Mouse (Mus musculus): ENCODE measurements around the gene Hivep2. TPM values are rescaled to one million over a fixed set of nuclear protein-coding genes. Genes with fewer than 3 reads are reported as not detected.

The Hivep2 gene
- polyA plus RNA-seq, 2 experiments = 12.1 to 12.9 TPM

GRCm38 (mm10) chr10:14075767-14076166 lies 109.9 kb downstream of the Hivep2 start:
- Histone ChIP-seq H3K4me1 (ENCODE audit: control insufficient read depth, insufficient read depth, low read length) (no peaks in the 10 kb centered on the region), H3K4me3 (replicated peaks; ENCODE audit: low read length) (no peak overlapping the region), H3K27me3 (ENCODE audit: control insufficient read depth, insufficient read depth, low read length) (no peaks in the 10 kb centered on the region), H3K4me2 (replicated peaks; ENCODE audit: low read depth, low read length, severe bottlenecking) (no peak overlapping the region), H3K9ac (ENCODE audit: low read depth, low read length, severe bottlenecking) (no peak overlapping the region), H3K36me3 (ENCODE audit: control insufficient read depth, insufficient read depth, low read length) (no peaks in the 10 kb centered on the region), H3K9me3 (ENCODE audit: control insufficient read depth, low read length) (no peaks in the 10 kb centered on the region), H3K27ac (replicated peaks; ENCODE audit: low read depth, low read length) (no peak overlapping the region)
- ATAC-seq (ENCODE audit: low FRiP score, low read depth) = no peak
- 78% methylated on average over 5 of the region's 5 CpGs for WGBS
- no peak for DNase-seq (ENCODE audit: low spot score)
- no peak for TF ChIP-seq POLR2A (IDR thresholded peaks at IDR 0.05; ENCODE audit: borderline replicate concordance, extremely low read depth, insufficient read depth, insufficient read length)

DNA sequence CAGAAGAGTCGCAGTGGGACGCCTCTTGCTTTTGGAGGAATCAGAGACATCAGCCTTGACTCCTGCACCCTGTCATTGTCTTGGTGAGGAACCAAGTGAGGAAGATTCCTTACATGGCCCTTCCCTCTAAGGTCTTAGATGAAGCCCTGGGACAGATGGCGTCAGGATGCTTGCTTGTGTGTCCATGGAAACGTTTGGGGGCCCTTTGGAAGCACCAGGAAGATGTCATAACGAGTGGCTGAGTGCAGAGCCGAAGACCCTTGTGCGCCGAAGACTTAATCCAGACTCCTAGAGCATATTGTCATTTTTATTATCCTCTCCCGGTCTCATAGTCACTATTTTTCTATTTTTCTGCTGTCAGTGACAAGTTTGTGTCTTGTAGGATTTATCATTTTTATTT lies 111.0 kb downstream of the Hivep2 start:
- no peaks in the 10 kb centered on the region for H3K9me3 ChIP-seq (ENCODE audit: control insufficient read depth, low read length)
- 76% methylated on average over 9 of the region's 9 CpGs for WGBS
- TF ChIP-seq POLR2A (IDR thresholded peaks at IDR 0.05; ENCODE audit: borderline replicate concordance, extremely low read depth, insufficient read depth, insufficient read length) = no peak

DNA sequence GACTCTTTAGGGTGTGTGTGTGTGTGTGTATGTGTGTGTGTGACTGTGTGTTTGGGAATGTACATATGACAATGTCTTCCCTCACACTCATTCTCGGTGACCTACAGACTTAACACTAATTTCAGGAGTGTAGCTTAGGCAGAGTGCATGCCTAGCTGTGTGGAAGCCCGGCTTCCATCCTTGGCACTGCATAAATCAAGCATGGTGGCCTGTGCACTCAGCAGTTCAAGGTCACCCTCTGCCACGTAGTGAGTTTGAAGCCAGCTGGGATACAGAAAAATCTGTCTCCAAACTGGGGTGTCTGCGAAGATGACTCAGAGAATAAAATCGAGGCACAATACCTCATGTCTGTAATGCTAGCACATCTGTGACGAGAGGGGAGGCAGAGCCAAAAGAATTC lies 115.0 kb downstream of the Hivep2 start:
- no peaks in the 10 kb centered on the region for H3K27me3 ChIP-seq (ENCODE audit: control insufficient read depth, insufficient read depth, low read length)
- TF ChIP-seq POLR2A (IDR thresholded peaks at IDR 0.05; ENCODE audit: borderline replicate concordance, extremely low read depth, insufficient read depth, insufficient read length) = no peak
- no peak overlapping the region for H3K27ac ChIP-seq (replicated peaks; ENCODE audit: low read depth, low read length)
- no peak for ATAC-seq (ENCODE audit: low FRiP score, low read depth)
- H3K4me2 ChIP-seq (replicated peaks; ENCODE audit: low read depth, low read length, severe bottlenecking) = no peak overlapping the region
- no peaks in the 10 kb centered on the region for H3K9me3 ChIP-seq (ENCODE audit: control insufficient read depth, low read length)
- H3K4me1 ChIP-seq (ENCODE audit: control insufficient read depth, insufficient read depth, low read length) = 0 out of 2 replicates have a peak, but pooled peaks cover 2% of the 10 kb centered on the region
- 81% methylated on average over 6 of the region's 6 CpGs for WGBS
- H3K36me3 ChIP-seq (ENCODE audit: control insufficient read depth, insufficient read depth, low read length) = no peaks in the 10 kb centered on the region
- no peak overlapping the region for H3K4me3 ChIP-seq (replicated peaks; ENCODE audit: low read length)
- no peak overlapping the region for H3K9ac ChIP-seq (ENCODE audit: low read depth, low read length, severe bottlenecking)
- no peak for DNase-seq (ENCODE audit: low spot score)

More for the DNA sequence above, 111.0 kb downstream of the Hivep2 start:
- no peak overlapping the region for H3K27ac ChIP-seq (replicated peaks; ENCODE audit: low read depth, low read length)
- H3K27me3 ChIP-seq (ENCODE audit: control insufficient read depth, insufficient read depth, low read length) = no peaks in the 10 kb centered on the region
- no peak overlapping the region for H3K4me3 ChIP-seq (replicated peaks; ENCODE audit: low read length)
- DNase-seq (ENCODE audit: low spot score) (no peak), ATAC-seq (ENCODE audit: low FRiP score, low read depth) (no peak)
- H3K4me1 ChIP-seq (ENCODE audit: control insufficient read depth, insufficient read depth, low read length) = no peaks in the 10 kb centered on the region
- H3K4me2 ChIP-seq (replicated peaks; ENCODE audit: low read depth, low read length, severe bottlenecking) = no peak overlapping the region
- no peak overlapping the region for H3K9ac ChIP-seq (ENCODE audit: low read depth, low read length, severe bottlenecking)
- H3K36me3 ChIP-seq (ENCODE audit: control insufficient read depth, insufficient read depth, low read length) = no peaks in the 10 kb centered on the region

GRCm38 (mm10) chr10:14081824-14082223 lies 115.9 kb downstream of the Hivep2 start:
- Histone ChIP-seq H3K4me2 (replicated peaks; ENCODE audit: low read depth, low read length, severe bottlenecking) (no peak overlapping the region), H3K9me3 (ENCODE audit: control insufficient read depth, low read length) (no peaks in the 10 kb centered on the region), H3K4me3 (replicated peaks; ENCODE audit: low read length) (no peak overlapping the region), H3K27ac (replicated peaks; ENCODE audit: low read depth, low read length) (no peak overlapping the region), H3K4me1 (ENCODE audit: control insufficient read depth, insufficient read depth, low read length) (0 out of 2 replicates have a peak, but pooled peaks cover 5% of the 10 kb centered on the region), H3K9ac (ENCODE audit: low read depth, low read length, severe bottlenecking) (no peak overlapping the region), H3K36me3 (ENCODE audit: control insufficient read depth, insufficient read depth, low read length) (no peaks in the 10 kb centered on the region), H3K27me3 (ENCODE audit: control insufficient read depth, insufficient read depth, low read length) (no peaks in the 10 kb centered on the region)
- 68% methylated on average over 3 of the region's 3 CpGs for WGBS
- no peak for TF ChIP-seq POLR2A (IDR thresholded peaks at IDR 0.05; ENCODE audit: borderline replicate concordance, extremely low read depth, insufficient read depth, insufficient read length)
- no peak for DNase-seq (ENCODE audit: low spot score)
- ATAC-seq (ENCODE audit: low FRiP score, low read depth) = no peak

GRCm38 (mm10) chr10:14082275-14082674 lies 116.4 kb downstream of the Hivep2 start:
- Histone ChIP-seq H3K4me3 (replicated peaks; ENCODE audit: low read length) (no peak overlapping the region), H3K36me3 (ENCODE audit: control insufficient read depth, insufficient read depth, low read length) (no peaks in the 10 kb centered on the region), H3K4me1 (ENCODE audit: control insufficient read depth, insufficient read depth, low read length) (0 out of 2 replicates have a peak, but pooled peaks cover 5% of the 10 kb centered on the region), H3K27ac (replicated peaks; ENCODE audit: low read depth, low read length) (no peak overlapping the region), H3K4me2 (replicated peaks; ENCODE audit: low read depth, low read length, severe bottlenecking) (no peak overlapping the region), H3K27me3 (ENCODE audit: control insufficient read depth, insufficient read depth, low read length) (no peaks in the 10 kb centered on the region), H3K9me3 (ENCODE audit: control insufficient read depth, low read length) (no peaks in the 10 kb centered on the region), H3K9ac (ENCODE audit: low read depth, low read length, severe bottlenecking) (no peak overlapping the region)
- 73% methylated on average over 3 of the region's 3 CpGs for WGBS
- ATAC-seq (ENCODE audit: low FRiP score, low read depth) (no peak), DNase-seq (ENCODE audit: low spot score) (no peak)
- no peak for TF ChIP-seq POLR2A (IDR thresholded peaks at IDR 0.05; ENCODE audit: borderline replicate concordance, extremely low read depth, insufficient read depth, insufficient read length)

DNA sequence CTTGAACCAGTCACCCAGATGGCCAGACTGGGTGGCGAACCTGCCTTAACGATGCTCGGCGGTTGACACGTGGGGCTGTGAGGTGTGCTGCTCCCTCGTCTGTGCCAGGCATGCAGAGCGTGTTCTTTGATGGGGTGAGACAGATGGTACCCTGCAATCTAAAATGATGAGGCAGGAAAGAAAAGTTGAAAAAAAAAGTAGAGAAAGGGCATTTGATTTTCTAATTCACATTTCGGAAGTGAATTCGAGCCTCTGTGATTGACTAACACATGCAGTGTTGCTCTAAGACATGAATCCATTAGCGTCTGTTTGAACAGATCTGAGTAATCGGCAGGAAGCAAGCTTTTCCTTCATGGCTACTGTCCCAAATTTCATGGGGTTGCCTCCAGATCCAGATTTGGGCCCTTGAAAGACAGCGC lies 119.4 kb downstream of the Hivep2 start:
- no peaks in the 10 kb centered on the region for H3K36me3 ChIP-seq (ENCODE audit: control insufficient read depth, insufficient read depth, low read length)
- H3K27ac ChIP-seq (replicated peaks; ENCODE audit: low read depth, low read length) = no peak overlapping the region
- TF ChIP-seq POLR2A (IDR thresholded peaks at IDR 0.05; ENCODE audit: borderline replicate concordance, extremely low read depth, insufficient read depth, insufficient read length) = no peak
- ATAC-seq (ENCODE audit: low FRiP score, low read depth) = no peak
- no peak overlapping the region for H3K4me3 ChIP-seq (replicated peaks; ENCODE audit: low read length)
- H3K4me2 ChIP-seq (replicated peaks; ENCODE audit: low read depth, low read length, severe bottlenecking) = no peak overlapping the region
- H3K9me3 ChIP-seq (ENCODE audit: control insufficient read depth, low read length) = no peaks in the 10 kb centered on the region
- H3K9ac ChIP-seq (ENCODE audit: low read depth, low read length, severe bottlenecking) = no peak overlapping the region
- 0 out of 2 replicates have a peak, but pooled peaks cover 5% of the 10 kb centered on the region for H3K4me1 ChIP-seq (ENCODE audit: control insufficient read depth, insufficient read depth, low read length)
- WGBS = 82% methylated on average over 12 of the region's 12 CpGs
- H3K27me3 ChIP-seq (ENCODE audit: control insufficient read depth, insufficient read depth, low read length) = no peaks in the 10 kb centered on the region
- no peak for DNase-seq (ENCODE audit: low spot score)

Data from limb, embryonic 14.5 days (tissue).